Mouse (Mus musculus) layer of hippocampus, postnatal 14 days (tissue): ENCODE measurements at regions not wholly inside any gene's neighbourhood (a gene's known extent, or its start where the extent isn't known, plus 50 kb on each side); places are given as distances from the start of the nearest gene placed in this dataset.

Source experiments
- DNase-seq, 2 experiments: peaks; one replicate each; pipeline ENCODE4 v3.0.0; 2021 to 2022; ENCODE audit warnings: low spot score in 2 of 2, mixed read lengths in 1 of 2

GRCm38 (mm10) chr9:47387716-47388300 is 142.2 kb upstream of the Cadm1 start:
- no peak for DNase-seq

GRCm38 (mm10) chr9:47389901-47390300 is 140.1 kb upstream of the Cadm1 start:
- DNase-seq: no peak

DNA sequence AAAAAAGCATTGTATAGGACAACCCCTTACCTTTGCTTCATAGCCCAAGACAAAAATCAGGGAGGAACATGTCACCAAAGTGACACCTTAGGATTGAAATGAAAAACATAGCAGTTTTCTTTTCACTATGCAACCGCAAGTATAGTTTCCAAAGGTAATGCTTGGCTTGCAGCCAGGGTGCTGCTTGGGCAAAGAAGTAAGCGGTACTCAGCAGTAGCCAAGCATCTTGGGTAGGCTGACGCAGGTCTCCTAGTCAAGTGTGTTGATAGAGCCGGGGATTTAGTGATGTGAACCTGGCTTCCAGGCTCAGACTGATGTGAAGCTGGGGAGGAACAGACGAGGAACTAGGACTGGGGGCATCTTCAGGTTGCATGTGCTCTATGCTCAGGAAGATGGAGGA is 138.3 kb upstream of the Cadm1 start:
- DNase-seq: no peak

- no peak for DNase-seq
Measured at GRCm38 (mm10) chr9:47399598-47399997, 130.4 kb upstream of the Cadm1 start.

GRCm38 (mm10) chr9:47400117-47400823 is 129.7 kb upstream of the Cadm1 start:
- no peak for DNase-seq

DNA sequence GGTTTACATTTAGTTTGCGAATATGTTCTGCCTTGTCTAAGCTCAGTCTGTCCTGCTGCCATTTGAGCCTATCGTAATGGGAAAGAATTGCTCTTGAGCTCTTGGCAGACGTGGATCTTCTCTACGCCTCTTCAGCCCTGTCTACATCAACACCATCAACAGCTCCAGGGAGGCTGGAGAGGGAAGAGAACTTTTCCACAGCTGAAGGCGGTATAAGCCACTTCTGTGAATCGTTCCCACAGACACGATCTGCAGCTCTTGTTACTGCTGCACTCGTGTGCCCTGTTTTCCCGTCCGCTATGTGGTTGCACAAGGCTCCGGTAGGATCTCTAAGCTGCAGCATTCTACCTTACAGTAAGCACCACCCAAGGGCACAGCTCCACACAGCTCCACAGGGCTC is 128.5 kb upstream of the Cadm1 start:
- no peak for DNase-seq

GRCm38 (mm10) chr9:47403317-47403716 is 126.7 kb upstream of the Cadm1 start:
- no peak for DNase-seq

DNA sequence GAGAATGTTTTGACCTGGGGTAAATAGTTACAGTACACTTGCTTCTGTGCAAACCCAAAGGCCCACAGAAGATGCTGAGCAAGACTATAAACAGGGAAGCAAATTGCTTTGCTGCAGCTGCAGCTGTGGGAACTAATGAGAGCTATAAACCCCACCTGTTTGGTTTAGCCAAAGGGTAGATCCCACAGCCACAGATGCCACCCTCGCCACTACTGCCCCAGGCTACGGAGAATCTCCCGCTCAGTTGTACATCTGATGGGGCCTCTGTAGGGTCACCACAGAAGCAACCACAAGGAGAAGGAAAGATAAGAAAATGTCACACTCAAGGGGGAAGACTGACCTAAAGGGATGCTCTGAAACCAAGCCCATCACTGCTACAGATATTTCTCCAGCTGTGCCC is 125.2 kb upstream of the Cadm1 start:
- no peak for DNase-seq

DNA sequence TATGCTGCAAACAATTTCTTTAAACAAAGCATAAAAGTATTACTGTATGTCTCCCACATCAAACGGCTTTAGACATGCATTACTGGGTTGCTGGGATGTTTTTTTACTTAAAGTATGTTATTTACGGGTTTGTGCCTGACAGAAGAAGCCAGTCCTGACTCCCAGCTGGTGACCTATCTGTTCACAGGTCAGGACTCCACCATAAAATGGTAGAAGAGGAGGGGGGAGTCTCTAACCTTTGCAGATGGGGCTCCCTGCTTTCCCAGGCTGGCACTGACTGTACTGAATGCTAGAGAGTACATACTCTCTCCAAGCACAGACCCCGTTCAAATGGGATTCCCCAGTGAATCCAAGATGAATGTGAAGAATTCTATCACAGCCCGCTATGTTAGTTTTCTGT is 124.4 kb upstream of the Cadm1 start:
- DNase-seq: no peak

- peak in 1 of 2 experiments; percentile 49 for DNase-seq
Measured at GRCm38 (mm10) chr9:47407007-47407670, 122.8 kb upstream of the Cadm1 start.

- DNase-seq: no peak
Measured at GRCm38 (mm10) chr9:47408061-47408460, 121.9 kb upstream of the Cadm1 start.

DNA sequence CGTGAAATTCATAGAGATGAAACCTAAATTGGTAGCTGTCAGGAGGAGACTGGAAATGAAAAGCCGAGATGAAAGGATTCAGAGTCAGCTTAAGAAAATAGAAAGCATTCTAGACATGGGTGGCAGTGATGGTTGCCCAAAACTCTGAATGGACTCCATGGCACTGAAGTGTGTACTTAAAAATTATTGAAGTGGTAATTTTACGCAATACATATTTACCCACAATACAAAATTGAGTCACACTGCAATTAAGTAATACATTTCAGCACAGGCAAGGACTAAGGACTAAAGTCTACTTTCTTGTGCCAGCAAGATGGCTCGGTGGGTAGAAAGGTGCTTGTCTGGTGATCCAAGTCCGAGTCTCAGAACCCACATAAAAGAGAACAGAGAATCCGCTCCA is 120.4 kb upstream of the Cadm1 start:
- no peak for DNase-seq

DNA sequence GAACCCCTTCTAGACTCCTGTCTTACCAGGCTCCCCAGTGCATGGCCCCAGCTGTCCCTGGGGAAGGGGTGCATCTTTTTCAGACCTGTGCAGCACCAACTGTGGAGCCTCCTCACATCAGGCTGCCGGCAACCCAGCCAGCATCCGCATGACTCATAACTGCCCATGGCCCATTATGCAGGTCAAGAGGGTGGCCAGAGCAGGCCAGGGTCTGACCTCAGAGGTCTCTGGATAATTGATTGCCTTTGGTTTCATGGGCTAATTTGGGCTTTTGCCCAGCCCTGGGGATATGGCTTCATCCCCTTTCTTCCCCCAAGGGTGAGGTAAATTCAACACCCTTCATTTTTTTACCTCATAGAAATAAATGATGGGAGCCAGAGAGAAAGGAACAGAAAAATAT is 117.2 kb upstream of the Cadm1 start:
- no peak for DNase-seq

DNA sequence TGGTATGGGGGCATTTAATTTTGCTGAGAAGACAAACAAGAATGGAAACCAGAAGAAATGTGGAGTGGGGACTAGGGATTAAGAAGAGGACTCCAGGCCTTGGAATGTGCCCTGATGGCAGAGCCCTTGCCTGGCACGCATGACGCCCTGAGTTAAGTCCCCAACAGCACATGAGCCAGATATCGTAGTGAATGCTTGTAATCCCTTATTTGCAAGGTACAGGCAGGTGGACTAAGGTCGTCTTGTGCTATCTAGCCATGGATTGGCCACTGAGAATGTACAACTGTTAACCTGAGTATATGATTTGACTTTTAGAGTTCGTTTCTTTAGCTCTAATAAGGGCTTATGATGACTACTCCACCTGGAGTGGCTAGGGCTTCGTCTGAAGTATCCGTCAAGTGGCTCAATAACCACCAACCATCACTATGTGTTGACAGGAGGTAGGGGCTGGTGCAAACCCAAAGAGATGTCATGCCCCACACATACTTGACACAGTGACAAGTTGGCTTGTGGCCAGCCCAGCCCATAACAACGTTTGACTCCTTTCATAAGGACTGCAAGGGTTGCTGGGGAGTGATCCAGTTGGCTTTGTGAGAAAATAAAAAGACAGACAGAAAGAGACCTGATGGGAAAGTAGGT is 115.5 kb upstream of the Cadm1 start:
- no peak for DNase-seq

GRCm38 (mm10) chr9:47422151-47422599 is 107.8 kb upstream of the Cadm1 start:
- DNase-seq: peak; percentile 41 to 54

DNA sequence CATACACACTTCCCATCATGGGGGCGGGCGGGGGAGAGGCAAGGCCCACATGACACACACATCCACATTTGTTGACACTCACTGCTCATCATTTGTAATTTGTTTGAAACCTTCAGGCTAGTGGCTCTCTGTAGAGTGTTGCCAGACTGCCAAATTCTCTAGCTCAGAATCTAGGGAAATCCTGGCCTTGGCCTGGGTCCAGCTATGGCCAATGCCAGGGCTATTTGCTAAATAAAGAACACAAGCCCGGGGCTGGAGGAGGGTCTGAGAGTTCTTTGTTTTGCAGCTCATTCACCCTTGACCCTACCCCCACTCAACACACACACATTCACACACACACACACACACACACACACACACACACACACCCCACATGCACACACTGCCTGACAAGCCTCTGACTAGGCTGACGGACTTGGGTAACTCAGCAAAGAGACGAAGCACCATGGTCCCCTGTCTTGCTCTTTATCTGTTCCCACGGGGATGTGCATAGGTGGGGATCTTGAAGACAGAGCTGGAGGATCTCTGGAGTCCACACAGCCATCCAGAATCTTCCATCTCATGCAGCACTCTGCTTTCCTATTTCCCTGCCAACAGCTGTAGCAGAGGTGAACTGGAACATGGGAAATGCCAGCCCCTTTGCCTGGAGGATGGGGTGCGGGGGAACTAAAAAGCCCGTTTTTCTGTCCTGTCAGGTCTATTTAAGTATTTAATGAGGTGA is 107.1 kb upstream of the Cadm1 start:
- DNase-seq: peak; percentile 75 to 83

GRCm38 (mm10) chr9:47423462-47423832 is 106.5 kb upstream of the Cadm1 start:
- DNase-seq: no peak

DNA sequence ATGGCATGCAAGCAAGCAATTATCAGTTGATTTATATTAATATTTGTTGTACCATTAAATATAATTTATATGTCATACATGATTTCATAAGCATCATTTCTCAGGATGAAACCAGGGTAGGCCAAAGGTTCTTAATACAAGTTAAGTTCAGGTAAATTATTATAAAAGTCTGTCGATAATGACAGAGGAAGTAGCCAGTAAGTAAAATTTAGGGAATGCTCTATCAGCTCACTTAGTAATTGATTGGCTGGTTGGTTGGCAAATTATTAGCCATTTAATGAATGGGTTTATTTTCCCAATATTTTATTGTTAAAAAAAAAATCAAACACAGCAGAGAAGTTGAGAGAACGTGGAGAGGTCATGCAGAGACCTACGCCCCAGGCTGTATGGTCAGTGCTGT is 105.8 kb upstream of the Cadm1 start:
- no peak for DNase-seq

- DNase-seq: no peak
Measured at GRCm38 (mm10) chr9:47426712-47427111, 103.3 kb upstream of the Cadm1 start.

DNA sequence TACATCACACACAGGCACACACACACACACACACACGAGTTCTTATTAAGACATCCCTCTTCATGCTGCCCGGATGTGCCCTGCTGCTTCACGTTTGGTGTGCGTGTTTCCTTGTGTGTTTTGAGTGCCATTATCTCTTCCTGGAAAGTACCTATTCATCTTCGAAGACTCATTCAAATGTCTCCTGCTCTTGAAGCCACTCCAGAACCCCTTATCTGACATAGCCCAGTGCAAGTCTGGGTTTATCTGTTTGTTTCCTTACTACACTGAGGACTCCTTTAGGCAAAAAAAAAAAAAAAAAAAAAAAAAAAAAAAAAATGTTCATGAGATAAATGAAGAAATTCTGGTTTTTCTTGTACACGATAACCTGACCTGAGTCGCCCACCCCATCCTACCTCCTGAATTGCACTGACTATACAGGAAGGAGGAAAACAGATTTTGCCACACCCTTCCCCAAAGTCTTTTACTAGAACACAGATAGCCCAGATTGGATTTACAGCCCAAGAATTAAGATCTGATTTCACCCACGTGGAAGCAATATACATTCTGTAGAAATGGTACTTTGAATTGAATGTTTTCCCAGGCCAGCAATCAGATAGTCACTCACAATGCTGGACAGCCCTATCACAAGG is 101.1 kb upstream of the Cadm1 start:
- no peak for DNase-seq

DNA sequence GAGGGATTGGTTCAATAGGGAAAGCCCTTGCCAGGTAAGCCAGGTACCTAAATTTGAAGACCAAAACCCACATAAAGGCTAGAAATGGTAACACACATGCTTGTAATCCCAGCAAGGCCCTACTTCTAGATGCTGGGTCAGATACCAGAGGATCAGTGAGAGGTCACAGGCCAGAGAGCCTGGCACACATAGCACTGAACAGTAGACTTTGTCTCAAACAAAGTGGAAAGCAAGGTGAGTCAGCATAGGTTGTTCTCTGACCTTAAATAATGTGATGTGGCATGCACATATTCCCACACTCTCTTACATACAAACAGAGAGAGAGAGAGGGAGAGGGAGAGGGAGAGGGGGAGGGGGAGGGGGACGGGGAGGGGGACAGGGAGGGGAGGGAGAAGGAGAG is 100.3 kb upstream of the Cadm1 start:
- no peak for DNase-seq
